Mouse (Mus musculus): ENCODE data around the gene Lama2. TPM values are rescaled to one million over a fixed set of nuclear protein-coding genes. Genes with fewer than 3 reads are reported as not detected.

The Lama2 gene
- total and polyA plus RNA-seq, 3 experiments, result not detected

DNA sequence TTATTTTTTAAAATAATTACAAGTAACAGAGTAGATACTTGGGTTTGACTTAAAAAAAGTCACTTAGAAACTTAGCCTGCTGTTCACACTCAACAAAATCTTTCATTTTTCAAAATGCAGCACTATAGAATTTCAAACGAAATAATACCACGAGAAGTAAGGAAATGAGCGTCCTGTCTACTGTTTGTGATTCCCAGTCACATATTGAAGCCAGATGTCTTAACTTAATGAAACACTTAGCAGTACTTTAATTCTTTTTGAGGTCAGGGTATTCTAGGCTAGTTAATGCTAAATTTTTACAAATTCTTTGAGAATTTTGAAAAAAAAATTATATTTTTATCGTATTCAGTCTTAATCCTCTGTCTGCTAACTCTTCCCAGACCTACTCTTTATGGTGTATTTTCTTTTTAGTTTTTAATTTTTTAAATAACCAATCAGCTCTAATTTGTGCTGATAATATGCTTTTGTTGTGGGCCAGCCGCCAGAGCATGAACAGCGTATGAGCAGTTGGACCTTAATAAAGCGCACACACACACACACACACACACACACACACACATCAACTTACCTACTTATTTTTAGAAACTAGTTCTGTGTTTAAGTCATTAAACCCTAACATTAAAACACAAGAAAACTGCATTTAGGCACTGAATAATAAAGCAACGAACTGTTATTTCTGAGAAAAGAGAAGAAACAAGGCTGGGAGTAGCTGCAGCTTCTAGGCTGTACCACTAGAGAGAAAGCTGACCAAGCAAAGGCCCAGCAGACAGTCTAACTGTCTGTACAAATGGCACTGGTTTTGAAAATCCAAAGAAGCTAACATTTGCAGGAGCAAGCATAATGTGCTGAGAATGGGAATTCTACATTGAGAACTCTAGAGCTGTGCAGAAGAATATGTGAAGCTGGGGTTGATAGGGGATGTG is 425.3 kb downstream of the Lama2 start:
- no peaks in the 10 kb centered on the region for H3K79me2 ChIP-seq (ENCODE audit: control insufficient read depth, insufficient read depth, low read length, poor library complexity)
- no peak for DNase-seq (ENCODE audit: low read depth, low spot score)
- no peak for TF ChIP-seq JUND (IDR thresholded peaks at IDR 0.05; ENCODE audit: low read depth, low read length)
- no peak overlapping the region for H3K4me3 ChIP-seq (ENCODE audit: control insufficient read depth in 1 of 2, insufficient read depth in 1 of 2, low read depth in 2 of 2, low read length in 2 of 2)
- no peaks in the 10 kb centered on the region for H3K4me1 ChIP-seq (ENCODE audit: control insufficient read depth in 1 of 2, insufficient read depth in 2 of 2, low read length in 2 of 2)
- no peaks in the 10 kb centered on the region for H3K9me3 ChIP-seq (replicated peaks; ENCODE audit: insufficient read depth, low read length)
- no peak overlapping the region for H3K9ac ChIP-seq (ENCODE audit: control insufficient read depth, low read depth, low read length, poor library complexity, severe bottlenecking)
- H3K27ac ChIP-seq (ENCODE audit: control insufficient read depth, low read depth, low read length), result no peak overlapping the region
- no peaks in the 10 kb centered on the region for H3K27me3 ChIP-seq (ENCODE audit: control insufficient read depth in 1 of 2, insufficient read depth in 2 of 2, low read length in 2 of 2)
- H3K36me3 ChIP-seq (ENCODE audit: control insufficient read depth in 1 of 2, insufficient read depth in 2 of 2, low read length in 2 of 2), result no peaks in the 10 kb centered on the region

GRCm38 (mm10) chr10:27188630-27189365 is 430.8 kb downstream of the Lama2 start:
- TF ChIP-seq USF1 (IDR thresholded peaks at IDR 0.05; ENCODE audit: low read depth, low read length) (no peak), POLR2AphosphoS5 (IDR thresholded peaks at IDR 0.05; ENCODE audit: borderline replicate concordance, low read depth, low read length) (no peak), MYC (IDR thresholded peaks at IDR 0.05; ENCODE audit: low read depth, low read length) (no peak), USF2 (IDR thresholded peaks at IDR 0.05; ENCODE audit: borderline replicate concordance in 1 of 2, insufficient read depth in 1 of 2, low read depth in 1 of 2, low read length in 2 of 2) (no peak), SMC3 (IDR thresholded peaks at IDR 0.05; ENCODE audit: low read depth, low read length) (no peak), BHLHE40 (IDR thresholded peaks at IDR 0.05; ENCODE audit: borderline replicate concordance, low read depth, low read length) (no peak), POLR2A (IDR thresholded peaks at IDR 0.05; ENCODE audit: control insufficient read depth in 1 of 2, insufficient read depth in 1 of 2, low read depth in 1 of 2, low read length in 2 of 2, poor library complexity in 1 of 2) (no peak), ZMIZ1 (IDR thresholded peaks at IDR 0.05; ENCODE audit: low read depth, low read length) (no peak), GATA1 (IDR thresholded peaks at IDR 0.05; ENCODE audit: low read depth, low read length) (no peak), SIN3A (IDR thresholded peaks at IDR 0.05; ENCODE audit: low read length) (no peak), E2F4 (IDR thresholded peaks at IDR 0.05; ENCODE audit: borderline replicate concordance, low read depth, low read length) (no peak), MEF2A (IDR thresholded peaks at IDR 0.05; ENCODE audit: extremely low read depth, insufficient replicate concordance, low read depth, low read length, poor library complexity, severe bottlenecking) (no peak), TBP (IDR thresholded peaks at IDR 0.05; ENCODE audit: low read depth, low read length) (no peak), GABPA (IDR thresholded peaks at IDR 0.05; ENCODE audit: low read depth, low read length) (no peak), MYB (IDR thresholded peaks at IDR 0.05; ENCODE audit: low read depth, low read length) (no peak), MAZ (IDR thresholded peaks at IDR 0.05; ENCODE audit: low read depth, low read length) (no peak), TCF12 (IDR thresholded peaks at IDR 0.05; ENCODE audit: low read depth, low read length) (no peak), ELF1 (IDR thresholded peaks at IDR 0.05; ENCODE audit: low read depth, low read length) (no peak)
- Histone ChIP-seq H3K4me1 (ENCODE audit: control insufficient read depth in 1 of 2, insufficient read depth in 2 of 2, low read length in 2 of 2) (no peaks in the 10 kb centered on the region), H3K79me2 (ENCODE audit: control insufficient read depth, insufficient read depth, low read length, poor library complexity) (no peaks in the 10 kb centered on the region), H3K9ac (ENCODE audit: control insufficient read depth, low read depth, low read length, poor library complexity, severe bottlenecking) (no peak overlapping the region), H3K9me3 (replicated peaks; ENCODE audit: insufficient read depth, low read length) (no peaks in the 10 kb centered on the region), H3K27me3 (ENCODE audit: control insufficient read depth in 1 of 2, insufficient read depth in 2 of 2, low read length in 2 of 2) (no peaks in the 10 kb centered on the region), H3K4me3 (ENCODE audit: control insufficient read depth in 1 of 2, insufficient read depth in 1 of 2, low read depth in 2 of 2, low read length in 2 of 2) (no peak overlapping the region), H3K27ac (ENCODE audit: control insufficient read depth, low read depth, low read length) (no peak overlapping the region), H3K36me3 (ENCODE audit: control insufficient read depth in 1 of 2, insufficient read depth in 2 of 2, low read length in 2 of 2) (no peaks in the 10 kb centered on the region)
- no peak for DNase-seq (ENCODE audit: low read depth, low spot score)

All from MEL (cell line).